Mouse (Mus musculus): ENCODE data around the gene Tap2.

The Tap2 gene

DNA sequence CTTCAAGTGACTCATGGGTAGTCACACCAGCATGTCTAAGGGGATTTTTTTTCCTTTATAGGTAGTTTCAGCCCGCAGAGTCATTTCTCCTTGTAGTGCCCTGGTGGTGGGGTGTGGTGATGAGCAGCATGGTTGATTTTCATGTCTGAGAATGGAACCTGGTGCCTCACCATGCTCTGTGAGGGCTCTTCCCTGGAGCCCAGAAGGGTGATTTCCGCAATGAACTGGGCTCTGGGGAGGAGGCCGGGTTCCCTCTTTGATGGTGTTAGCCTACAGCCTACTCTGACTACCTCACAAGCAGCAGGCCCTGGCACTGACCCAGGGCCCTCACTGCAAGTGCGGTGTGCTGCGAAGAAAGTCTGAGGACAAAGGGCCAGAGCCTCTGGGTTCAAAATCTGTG is at the start of gene Tap2:
TSS of gene Tap2 (plus strand) at position 84 of the 400 bp plus-strand sequence.
- no peak for DNase-seq

DNA sequence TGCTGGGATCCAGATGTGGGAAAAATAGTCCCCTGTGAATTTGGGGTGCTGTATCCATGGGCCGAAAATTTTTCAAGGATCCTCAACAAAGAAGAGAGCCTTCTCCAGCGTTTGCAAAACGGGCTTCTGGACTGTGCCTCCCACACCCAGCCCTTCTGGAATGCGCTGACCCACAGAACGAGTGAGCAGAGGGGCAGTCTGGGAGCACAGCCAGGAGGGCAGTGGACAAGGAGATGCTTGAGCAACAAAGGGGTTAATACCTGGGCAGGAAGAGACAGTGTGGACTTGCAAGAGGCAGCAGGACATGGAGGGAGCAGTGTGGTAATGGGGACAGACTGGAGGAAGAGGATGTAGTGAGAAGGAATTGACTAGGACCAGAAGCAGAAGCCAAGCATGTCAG is 47.8 kb upstream of the Tap2 start:
- DNase-seq, result no peak

DNA sequence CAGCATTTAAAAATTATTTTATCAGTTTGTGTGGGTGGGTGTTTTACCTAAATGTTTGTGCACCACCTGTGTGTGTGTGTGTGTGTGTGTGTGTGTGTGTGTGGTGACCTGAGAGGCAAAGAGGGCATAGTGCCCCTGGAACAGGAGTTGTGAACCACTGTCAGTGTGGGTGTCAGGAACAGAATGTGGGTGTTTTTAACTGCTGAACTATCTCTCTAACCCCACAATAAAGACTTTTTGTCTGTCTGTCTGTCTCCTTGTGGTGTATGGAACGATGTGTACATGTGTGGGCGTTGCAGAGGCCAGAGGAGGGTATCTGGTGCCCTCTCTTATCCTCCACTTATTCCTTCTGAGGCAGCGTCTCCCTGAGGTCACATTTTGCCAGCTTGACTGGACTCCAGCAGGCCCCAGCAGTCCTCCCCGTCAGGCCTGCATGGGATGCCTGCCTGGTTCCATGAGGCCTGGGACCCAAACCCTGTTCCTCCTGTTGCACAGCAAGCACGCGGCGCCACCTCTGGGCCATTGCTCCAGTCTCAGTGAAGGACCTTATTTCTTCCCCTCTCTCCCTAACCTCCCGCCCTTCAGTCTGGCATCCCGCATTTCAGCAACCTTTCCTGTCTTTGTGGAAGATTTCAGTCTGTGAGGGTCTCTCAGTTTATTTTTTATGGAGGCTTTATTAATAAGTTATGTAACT is 39.0 kb upstream of the Tap2 start:
- no peak for DNase-seq

DNA sequence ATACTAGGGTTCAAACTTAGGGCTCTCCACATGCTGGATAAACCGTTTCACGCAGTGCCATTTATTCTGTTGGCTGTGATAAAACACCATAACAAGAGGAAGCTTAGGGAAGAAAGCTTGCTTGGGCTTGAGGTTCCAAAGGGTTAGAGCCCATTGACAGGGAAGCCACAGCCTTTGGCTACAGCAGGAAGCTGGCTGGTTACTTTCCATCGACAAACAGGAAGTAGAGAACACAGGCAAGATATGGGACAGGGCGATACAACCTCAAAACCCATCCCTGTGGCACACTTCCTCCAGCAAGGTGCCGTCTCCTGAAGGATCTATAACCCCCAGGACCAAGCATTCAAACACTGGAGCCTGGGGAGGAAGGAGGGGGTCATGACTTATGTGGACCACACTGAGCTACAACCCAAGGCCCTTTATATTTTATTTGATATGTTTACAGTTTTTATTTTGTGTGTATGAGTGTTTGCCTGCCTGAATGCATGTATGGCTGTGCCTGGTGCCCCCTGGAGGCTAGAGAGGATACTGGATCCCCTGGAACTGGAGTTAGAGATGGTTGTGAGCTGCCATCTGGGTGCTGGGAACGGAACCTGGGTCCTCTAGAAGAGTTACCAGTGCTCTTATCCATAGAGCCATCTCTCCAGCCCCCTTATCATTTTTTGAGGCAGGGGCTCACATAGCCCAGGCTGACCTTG is 38.1 kb upstream of the Tap2 start:
- no peak for DNase-seq

DNA sequence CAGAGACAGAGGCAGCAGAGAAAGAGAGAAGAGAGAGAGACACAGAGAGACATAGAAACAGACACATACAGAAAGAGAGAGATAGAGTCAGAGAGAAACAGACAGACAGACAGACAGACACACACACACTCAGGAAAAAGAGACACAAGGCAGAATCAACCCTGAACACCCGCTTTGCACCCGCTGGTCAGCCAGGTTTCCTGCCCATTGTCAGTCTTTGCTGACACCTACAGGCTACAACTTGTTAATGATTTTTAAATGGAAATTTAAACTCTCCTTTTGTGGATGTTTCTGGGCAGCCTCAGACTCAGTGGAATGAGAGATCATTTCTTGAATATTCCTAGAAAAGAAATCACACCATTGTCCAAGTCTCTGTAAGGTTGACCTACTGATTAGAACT is 34.0 kb upstream of the Tap2 start:
- peak; percentile 57 to 66 for DNase-seq

DNA sequence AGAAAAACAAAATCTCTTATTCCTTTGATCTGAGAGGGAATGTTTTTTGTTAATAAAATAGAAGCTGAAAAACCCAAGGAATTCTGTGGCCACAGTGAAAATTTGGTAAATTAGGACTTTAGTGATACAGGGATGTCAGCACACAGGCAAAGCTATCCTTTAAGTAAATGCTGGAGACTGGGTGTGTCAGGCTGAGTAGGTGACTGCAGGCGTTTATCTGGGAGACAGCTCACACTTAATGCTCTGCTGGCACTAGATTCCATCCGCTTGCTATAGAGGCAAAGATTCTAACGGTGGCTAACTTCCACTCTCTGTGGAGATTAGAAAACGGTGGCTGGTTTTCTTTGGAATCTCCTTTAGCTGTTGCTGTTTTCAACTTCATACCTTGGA is 32.8 kb upstream of the Tap2 start:
- DNase-seq, result no peak

DNA sequence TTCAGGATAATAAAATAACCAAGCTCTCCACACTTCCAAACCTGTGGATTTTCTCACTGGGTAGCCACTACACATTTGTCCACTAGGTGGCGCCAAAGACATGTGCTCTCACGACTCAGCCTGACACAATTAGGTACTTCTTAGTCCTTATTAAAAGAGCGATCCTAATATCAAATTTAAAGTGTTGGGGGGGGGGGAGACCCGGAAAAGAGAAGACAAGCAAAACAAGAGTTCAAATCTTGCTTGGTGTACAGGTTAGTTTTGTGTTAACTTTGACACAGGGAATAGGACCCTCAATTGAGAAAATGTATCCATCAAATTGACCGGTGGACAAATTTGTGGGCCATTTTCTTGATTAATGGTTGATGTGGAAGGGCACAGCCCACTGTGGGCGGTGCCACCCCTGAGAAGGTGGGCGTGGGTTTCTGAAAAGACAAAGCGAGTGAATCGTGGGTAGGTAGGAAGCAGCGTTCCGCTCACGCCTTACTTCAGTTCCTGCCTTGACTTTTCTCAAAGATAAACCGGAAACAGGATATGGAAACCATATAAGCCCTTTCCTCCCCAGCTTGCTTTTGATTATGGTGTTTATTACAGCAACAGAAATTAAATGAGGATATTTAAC is 32.3 kb upstream of the Tap2 start:
- peak; percentile 89 to 90 for DNase-seq

DNA sequence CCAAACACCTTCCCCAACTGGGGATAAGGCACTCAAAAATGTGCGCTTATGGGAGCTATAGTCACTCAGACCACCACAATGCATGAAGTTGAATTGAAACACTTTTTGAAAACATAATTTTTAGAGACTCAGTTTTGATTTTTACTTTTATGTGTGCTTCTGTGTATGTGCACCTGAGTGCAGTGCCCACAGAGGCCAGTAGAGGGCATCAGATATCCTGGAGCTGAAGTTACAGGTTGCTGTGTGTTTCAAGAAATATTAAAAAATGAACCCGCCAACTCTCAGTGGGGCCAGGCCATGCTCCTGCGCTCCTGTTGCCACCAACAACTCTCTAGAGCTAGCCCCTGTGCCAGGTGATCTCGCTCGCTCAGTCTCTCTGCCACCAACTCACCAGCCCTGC is 30.8 kb upstream of the Tap2 start:
- DNase-seq, result peak in 1 of 2 experiments; percentile 20

DNA sequence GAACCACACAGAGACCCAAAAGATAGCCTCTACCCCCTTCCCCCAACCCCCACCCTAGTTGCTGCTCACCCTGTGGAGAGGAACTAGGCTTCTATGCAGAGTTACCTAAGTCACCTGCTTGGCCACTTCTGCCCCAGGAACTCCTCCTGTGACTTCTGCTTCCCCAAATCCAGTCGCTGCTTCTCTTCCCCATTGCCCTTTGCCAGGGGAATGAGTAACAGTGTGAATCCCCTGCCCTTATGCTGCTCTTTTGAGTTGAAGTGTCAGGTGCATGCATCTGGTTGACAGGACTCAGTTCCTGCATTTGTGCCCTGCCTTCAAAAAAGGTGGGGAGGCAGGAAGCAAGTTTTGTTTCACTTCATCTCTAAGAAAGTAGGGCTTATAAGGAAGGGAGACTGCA is 29.3 kb upstream of the Tap2 start:
- no peak for DNase-seq

DNA sequence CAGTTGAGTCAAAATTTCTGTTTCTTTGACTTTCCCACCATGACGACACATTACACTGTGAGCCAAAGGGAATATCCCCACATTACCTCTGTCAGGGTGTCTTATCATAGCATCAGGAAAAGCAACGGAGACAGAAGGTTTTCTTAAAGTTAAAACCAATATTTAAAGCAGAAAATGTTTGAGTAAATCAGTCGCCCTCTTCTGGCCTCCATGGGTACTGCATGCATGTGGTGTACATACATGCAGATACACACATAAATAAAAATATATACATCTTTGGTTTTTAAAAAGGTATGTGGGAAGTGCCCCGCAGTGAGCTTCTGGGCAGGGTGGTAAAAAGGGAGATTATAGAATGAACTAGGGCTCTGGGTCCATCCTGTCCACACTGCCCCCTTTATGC is 26.1 kb upstream of the Tap2 start:
- no peak for DNase-seq

DNA sequence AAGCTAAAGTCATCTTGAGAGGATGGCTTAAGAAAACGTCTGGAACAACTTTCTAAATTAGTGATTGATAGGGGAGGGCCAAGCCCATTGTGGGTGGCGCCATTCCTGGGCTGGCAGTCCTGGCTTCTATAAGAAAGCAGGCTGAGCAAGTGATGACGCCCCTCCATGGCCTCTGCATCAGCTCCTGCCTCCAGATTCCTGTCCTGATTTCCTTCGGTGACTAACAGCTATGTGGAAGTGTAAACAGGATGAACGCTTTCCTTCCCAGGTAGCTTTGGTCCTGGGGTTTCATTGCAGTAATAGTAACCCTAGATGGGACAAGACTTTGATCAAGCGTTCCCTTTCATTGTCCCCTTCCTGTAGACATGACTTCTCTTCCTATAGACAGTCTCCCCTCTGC is 24.3 kb upstream of the Tap2 start:
- DNase-seq, result no peak

DNA sequence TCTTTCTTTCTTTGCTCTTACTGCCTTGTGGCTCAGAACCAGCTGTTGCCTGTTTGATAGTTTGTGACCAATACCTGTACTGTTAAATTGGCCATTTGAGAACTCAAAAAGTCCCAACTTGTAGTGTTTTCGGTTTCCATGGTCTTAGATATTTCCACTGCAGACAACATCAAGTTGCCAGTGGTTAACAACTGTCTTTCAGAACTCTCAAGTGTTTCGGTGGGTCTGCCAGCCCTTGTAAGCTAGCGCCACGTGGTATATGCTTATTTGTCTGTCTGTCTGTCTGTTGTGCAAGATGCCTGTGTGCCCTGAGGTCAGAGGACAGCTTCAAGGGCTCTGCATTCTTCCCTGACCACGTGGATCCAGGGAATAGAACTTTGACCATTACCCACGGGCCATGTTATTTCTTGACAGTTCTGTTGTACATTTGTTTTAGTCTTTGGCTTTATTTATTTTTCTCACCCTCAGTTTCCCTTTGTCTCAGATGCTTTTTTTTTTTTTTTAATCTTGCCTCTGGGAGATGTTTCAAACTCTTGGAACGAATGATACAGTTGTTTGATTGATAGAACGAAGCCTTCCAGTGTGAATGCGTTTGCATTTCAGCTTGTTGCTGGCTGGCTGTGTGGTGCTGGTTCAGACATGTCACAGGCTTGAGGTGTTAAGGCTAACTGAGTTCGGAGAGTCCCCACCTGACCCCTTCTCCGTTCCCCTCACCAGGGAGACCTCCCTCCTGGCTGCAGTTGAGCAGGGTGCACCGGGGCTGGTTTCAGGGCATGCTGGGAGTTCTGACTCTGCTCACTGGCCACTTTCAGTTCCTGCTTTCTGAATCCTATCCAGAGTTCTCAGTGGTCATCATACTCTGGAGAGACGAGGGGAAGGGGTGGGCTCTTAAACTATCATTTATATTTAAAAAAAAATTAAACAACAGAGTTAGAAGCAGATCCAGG is 23.1 kb upstream of the Tap2 start:
- DNase-seq, result no peak

DNA sequence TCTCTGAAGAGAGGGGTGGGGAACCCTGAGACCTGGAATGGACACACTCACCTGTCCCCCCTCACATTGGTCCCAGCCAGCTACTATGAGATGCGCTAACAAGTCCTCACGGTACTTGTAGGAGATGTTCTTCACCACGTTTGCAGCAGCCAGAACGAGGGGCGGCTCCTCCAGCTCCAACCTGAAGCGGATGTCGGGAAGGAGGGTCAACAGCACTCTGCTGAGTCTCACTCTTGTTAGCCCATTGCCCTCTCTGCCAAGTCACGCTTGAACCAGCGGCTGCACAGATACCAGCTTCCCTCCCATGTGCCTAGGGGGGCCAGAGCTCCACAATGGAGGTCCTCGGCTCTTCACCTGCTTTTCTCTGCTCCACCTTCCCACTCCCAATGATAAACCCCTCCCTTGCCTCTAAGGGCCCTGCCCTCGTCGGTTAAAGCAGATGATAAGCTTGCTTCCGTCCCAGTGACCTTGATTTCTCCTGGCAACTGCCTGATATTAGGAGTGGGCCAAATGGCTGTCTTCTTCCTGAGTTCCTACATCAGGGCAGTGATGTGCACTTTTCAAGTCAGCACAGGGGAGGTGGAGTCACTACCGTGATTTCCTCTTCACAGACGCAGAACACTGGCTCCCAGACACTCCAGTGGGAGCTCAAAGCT is 19.6 kb upstream of the Tap2 start:
- DNase-seq, result no peak

DNA sequence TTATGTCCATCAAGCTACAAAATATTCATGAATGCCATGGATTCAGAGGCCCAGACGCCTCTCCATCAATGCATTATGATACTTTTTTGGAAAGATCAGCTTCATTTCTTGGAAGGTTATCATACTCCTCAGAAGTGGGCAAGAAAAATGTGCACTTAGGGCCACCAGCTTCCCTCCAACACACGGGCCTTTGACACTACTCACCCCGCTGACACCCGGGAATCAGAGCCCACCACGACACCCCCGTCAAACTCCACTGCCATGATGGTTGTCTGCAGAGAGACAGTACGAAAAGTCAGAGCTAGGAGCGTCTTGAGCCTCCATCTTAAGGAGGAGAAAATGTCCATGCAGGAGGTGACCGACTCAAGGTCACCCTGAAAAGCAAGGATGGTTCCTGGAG is 17.8 kb upstream of the Tap2 start:
- no peak for DNase-seq

DNA sequence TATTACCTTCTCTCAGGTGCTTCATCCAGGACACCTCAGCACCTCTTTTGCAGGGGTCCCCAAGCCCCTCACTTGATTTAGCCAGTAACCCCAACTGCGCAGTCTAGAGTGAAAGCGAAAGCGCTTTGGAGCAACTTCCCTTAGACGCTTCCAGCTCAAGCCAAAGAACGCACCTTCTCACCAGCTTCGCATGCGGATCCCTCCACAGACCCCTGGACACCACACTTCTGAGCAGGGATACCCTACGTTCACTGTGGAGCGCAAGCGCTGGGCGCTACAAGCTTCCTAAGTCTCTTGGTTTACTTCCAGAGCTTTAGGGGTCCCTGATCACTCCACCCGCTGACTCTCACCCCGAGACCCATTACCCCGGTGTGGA is 16.5 kb upstream of the Tap2 start:
- no peak for DNase-seq

DNA sequence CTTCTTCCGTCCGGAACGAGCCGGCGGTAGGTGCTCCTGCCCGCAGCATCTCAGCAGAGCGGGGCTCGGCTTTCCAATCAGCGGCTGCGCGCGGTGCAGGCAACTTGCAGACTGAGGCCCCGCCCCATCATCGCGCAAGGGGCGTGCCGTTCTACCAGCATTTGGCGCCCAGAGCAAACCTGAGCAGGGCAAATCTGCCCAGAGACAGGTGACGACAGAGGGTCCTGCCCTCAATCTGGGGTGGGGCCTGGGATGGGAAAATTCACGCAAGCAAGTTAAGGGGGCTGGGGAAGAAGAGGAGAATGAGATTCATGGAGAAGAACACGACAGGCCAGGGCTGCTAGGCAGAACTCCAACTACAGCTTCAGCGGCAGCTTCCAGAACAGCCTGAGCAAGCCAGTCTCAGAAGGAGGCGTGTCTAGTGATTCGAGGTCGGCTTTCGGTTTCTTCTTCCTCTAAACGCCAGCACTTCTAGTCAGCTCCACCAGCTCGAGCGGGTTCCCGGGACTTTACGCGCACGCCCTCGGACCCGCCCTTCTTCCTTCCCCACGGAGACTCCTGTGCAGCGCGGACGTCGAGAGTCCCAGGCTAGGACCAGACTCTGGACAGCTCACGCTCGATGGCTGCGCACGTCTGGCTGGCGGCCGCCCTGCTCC is 15.9 kb upstream of the Tap2 start, which contains the start of the genes Tap1 and Psmb9:
TSS of gene Tap1 (plus strand) at position 293 of the 656 bp plus-strand sequence.
TSS of gene Psmb9 (minus strand) at position 504 of the 656 bp plus-strand sequence.
- DNase-seq, result peak; percentile 98 to 99

DNA sequence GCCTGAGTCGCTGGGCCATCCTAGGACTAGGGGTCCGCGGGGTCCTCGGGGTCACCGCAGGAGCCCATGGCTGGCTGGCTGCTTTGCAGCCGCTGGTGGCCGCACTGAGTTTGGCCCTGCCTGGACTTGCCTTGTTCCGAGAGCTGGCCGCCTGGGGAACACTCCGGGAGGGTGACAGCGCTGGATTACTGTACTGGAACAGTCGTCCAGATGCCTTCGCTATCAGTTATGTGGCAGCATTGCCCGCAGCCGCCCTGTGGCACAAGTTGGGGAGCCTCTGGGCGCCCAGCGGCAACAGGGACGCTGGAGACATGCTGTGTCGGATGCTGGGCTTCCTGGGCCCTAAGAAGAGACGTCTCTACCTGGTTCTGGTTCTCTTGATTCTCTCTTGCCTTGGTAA is 15.3 kb upstream of the Tap2 start:
- peak; percentile 27 to 31 for DNase-seq

DNA sequence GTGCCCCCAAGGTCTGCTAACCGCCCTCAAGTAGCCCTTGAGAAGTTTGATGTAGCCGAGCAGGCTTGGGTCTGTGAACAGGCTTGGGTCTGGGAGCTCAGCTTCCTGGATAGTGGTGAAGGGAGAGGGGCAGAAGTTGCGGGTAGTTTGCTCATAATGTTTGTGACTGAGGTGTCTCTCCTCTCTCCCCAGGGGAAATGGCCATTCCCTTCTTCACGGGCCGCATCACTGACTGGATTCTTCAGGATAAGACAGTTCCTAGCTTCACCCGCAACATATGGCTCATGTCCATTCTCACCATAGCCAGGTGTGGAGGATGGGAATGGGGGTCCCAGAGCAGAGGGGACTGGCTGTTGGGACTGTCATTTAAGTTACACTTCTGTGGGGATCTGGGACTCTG is 14.3 kb upstream of the Tap2 start:
- DNase-seq, result no peak

DNA sequence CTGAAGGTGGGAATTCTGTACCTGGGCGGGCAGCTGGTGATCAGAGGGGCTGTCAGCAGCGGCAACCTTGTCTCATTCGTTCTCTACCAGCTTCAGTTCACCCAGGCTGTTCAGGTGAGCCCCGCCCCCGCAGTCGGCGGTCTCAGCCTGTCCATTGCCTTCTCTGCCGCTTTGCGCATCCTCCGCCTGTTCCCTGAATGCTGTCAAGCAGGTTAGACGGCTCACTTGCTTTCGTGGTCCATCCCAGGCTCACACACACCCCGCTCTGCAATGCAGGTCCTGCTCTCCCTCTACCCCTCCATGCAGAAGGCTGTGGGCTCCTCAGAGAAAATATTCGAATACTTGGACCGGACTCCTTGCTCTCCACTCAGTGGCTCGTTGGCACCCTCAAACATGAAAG is 10.5 kb upstream of the Tap2 start:
- no peak for DNase-seq

DNA sequence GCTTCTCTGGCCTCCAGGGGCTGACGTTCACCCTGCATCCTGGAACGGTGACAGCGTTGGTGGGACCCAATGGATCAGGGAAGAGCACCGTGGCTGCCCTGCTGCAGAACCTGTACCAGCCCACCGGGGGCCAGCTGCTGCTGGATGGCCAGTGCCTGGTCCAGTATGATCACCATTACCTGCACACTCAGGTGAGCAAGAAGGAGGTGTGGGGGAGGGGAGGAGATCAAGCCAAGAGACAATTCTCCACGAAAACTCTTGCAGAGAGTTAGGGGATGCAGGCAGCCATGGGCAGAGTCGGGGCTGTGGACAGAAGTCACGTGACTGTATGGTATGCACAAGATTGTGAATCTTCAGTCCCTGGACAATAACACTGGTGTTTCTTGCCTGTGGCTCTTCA is 9.9 kb upstream of the Tap2 start:
- DNase-seq, result no peak

DNA sequence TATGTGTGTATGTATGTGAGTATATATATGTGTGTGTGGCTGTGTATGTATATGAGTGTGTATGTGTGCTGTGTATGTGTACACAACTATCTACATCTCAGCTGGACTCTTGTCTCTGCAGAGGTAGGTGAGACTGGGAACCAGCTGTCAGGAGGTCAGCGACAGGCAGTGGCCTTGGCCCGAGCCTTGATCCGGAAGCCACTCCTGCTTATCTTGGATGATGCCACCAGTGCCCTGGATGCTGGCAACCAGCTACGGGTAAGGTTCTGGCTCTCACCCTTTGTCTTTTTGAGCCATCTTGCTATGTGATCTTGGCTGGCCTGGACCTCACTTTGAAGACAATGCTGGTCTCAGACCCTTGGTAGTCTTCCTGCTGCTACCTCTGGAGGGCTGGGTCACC is 8.6 kb upstream of the Tap2 start:
- DNase-seq, result no peak

DNA sequence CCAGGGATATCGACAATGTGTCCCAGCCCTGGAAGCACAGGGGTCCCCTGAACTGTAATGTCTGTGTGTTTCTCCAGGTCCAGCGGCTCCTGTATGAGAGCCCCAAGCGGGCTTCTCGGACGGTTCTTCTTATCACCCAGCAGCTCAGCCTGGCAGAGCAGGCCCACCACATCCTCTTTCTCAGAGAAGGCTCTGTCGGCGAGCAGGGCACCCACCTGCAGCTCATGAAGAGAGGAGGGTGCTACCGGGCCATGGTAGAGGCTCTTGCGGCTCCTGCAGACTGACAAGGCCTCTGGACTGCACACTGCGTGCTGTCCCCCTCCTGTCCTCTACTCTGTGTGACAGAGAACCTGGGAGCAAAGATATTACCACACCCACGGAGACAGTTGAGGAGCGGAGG is 6.8 kb upstream of the Tap2 start:
- no peak for DNase-seq
